ENCODE assay signal across 20 mouse cellular contexts in genomic region chr15:27452496-27452895, GRCm38 (mm10). TPM values are rescaled to one million over a fixed set of nuclear protein-coding genes. Genes with fewer than 3 reads are reported as not detected.
DNase-seq lines count a peak whose midpoint lies in the region; ATAC-seq lines count a peak whose summit lies in the region.
"Had no signal": no experiment of that assay in that cellular context is flagged by ENCODE, and none has a peak within 500 bp of the region (broad histone marks: within the 10 kb centered on the region; RNA-seq: fewer than 3 reads in every experiment).

No protein-coding gene starts in this region.

- H3K4me3 ChIP-seq in heart, embryonic 12.5 days = no peak overlapping the region
- H3K4me3 ChIP-seq in embryonic facial prominence, embryonic 14.5 days (ENCODE audit: low read depth, low read length) = no peak overlapping the region
- H3K4me3 ChIP-seq: embryonic facial prominence, embryonic 15.5 days; heart, embryonic 13.5 days; hindbrain, embryonic 13.5 days; intestine, embryonic 15.5 days had no signal

- no peaks in the 10 kb centered on the region for H3K4me1 ChIP-seq in heart, embryonic 12.5 days (replicated peaks)
- H3K4me1 ChIP-seq in embryonic facial prominence, embryonic 14.5 days (ENCODE audit: control insufficient read depth, insufficient read depth, low read length) = peaks cover 5% of the 10 kb centered on the region; the same call in 1 of the 2 replicates
- H3K4me1 ChIP-seq: heart, embryonic 13.5 days; hindbrain, embryonic 13.5 days; intestine, embryonic 15.5 days had no signal

- 83% methylated on average over 9 of the region's 9 CpGs for WGBS in heart, embryonic 12.5 days
- 47% methylated on average over 9 of the region's 9 CpGs for WGBS in embryonic facial prominence, embryonic 14.5 days

- H3K9me3 ChIP-seq in heart, embryonic 12.5 days (replicated peaks) = no peaks in the 10 kb centered on the region
- no peaks in the 10 kb centered on the region for H3K9me3 ChIP-seq in embryonic facial prominence, embryonic 14.5 days (ENCODE audit: control insufficient read depth, low read length)
- H3K9me3 ChIP-seq: embryonic facial prominence, embryonic 15.5 days; heart, embryonic 13.5 days; hindbrain, embryonic 13.5 days; intestine, embryonic 15.5 days had no signal

- intact Hi-C loops in heart, postnatal 36 days (cut with DNase I) = no loop called here

- DNase-seq in heart, adult 11 months = peak; percentile 80
- DNase-seq in embryonic facial prominence, embryonic 14.5 days (ENCODE audit: low spot score) = peak; percentile 12
- DNase-seq in left cerebral cortex, adult 11 months (ENCODE audit: low spot score) = no peak
- DNase-seq in heart, postnatal 36 days = no peak
- DNase-seq: adrenal gland, postnatal 10 days; cerebellum, adult 11 months; cerebellum, adult 8-10 months; cerebellum, postnatal 14 days; heart, postnatal 4 days; kidney, adult 18-20 months had no signal

- H3K36me3 ChIP-seq in heart, embryonic 12.5 days = no peaks in the 10 kb centered on the region
- H3K36me3 ChIP-seq in embryonic facial prominence, embryonic 14.5 days (ENCODE audit: control insufficient read depth, insufficient read depth, low read length) = no peaks in the 10 kb centered on the region
- H3K36me3 ChIP-seq: embryonic facial prominence, embryonic 15.5 days; heart, embryonic 13.5 days; hindbrain, embryonic 13.5 days; intestine, embryonic 15.5 days had no signal

- H3K27me3 ChIP-seq in heart, embryonic 12.5 days (replicated peaks) = no peaks in the 10 kb centered on the region
- no peaks in the 10 kb centered on the region for H3K27me3 ChIP-seq in embryonic facial prominence, embryonic 14.5 days (replicated peaks; ENCODE audit: control insufficient read depth, insufficient read depth, low read length)
- H3K27me3 ChIP-seq: CH12.LX; embryonic facial prominence, embryonic 15.5 days; heart, embryonic 13.5 days; hindbrain, embryonic 13.5 days; intestine, embryonic 15.5 days had no signal

- no peak overlapping the region for H3K9ac ChIP-seq in heart, embryonic 12.5 days
- no peak overlapping the region for H3K9ac ChIP-seq in embryonic facial prominence, embryonic 14.5 days (ENCODE audit: low read depth, low read length)
- H3K9ac ChIP-seq: embryonic facial prominence, embryonic 15.5 days; heart, embryonic 13.5 days; hindbrain, embryonic 13.5 days; intestine, embryonic 15.5 days had no signal

- H3K27ac ChIP-seq in heart, embryonic 12.5 days (ENCODE audit: poor library complexity, severe bottlenecking) = no peak overlapping the region
- H3K27ac ChIP-seq in embryonic facial prominence, embryonic 14.5 days (replicated peaks; ENCODE audit: low read depth, low read length) = no peak overlapping the region
- H3K27ac ChIP-seq: embryonic facial prominence, embryonic 15.5 days; heart, embryonic 13.5 days; hindbrain, embryonic 13.5 days; intestine, embryonic 15.5 days had no signal

- H3K4me2 ChIP-seq in heart, embryonic 12.5 days = no peak overlapping the region
- H3K4me2 ChIP-seq in embryonic facial prominence, embryonic 14.5 days (ENCODE audit: low read depth, low read length) = no peak overlapping the region; the same call in 1 of the 2 replicates
- H3K4me2 ChIP-seq: embryonic facial prominence, embryonic 15.5 days; heart, embryonic 13.5 days; hindbrain, embryonic 13.5 days; intestine, embryonic 15.5 days had no signal

- no peak for ATAC-seq in heart, embryonic 12.5 days (ENCODE audit: insufficient number of reproducible peaks, low FRiP score)
- ATAC-seq in embryonic facial prominence, embryonic 14.5 days (ENCODE audit: low read depth) = no peak
- ATAC-seq in granulocyte monocyte progenitor cell, adult 5-6 weeks (replicated peaks; ENCODE audit: poor library complexity, severe bottlenecking) = peak; percentile 96
- 0 out of 2 replicates have a peak, but pooled peaks have one; percentile 7 for ATAC-seq in megakaryocyte-erythroid progenitor cell, adult 5-6 weeks (replicated peaks; ENCODE audit: low FRiP score, low TSS enrichment, poor library complexity, severe bottlenecking)
- no peak for ATAC-seq in erythroblast, adult 5-6 weeks (replicated peaks; ENCODE audit: low FRiP score, poor library complexity, severe bottlenecking)
- ATAC-seq: forebrain, embryonic 14.5 days; intestine, embryonic 15.5 days had no signal

RNA-seq across cellular contexts. Expression of gene Ank, which starts 14.0 kb away (rescaled TPM):
- polyA plus RNA-seq in heart, embryonic 12.5 days (2016; fragmentation: Nextera tagmentation; extraction: Ambion mirVana) = 12.6 and 14.7 TPM in 2 replicates
- polyA plus RNA-seq in embryonic facial prominence, embryonic 14.5 days (2014; fragmentation: Nextera tagmentation; extraction: Ambion mirVana) = 15.5 and 18.0 TPM in 2 replicates
- 20.1 and 20.8 TPM in 2 replicates for total RNA-seq in granulocyte monocyte progenitor cell, adult 5-6 weeks (2014; fragmentation: Nextera tagmentation)
- 11.3 and 12.4 TPM in 2 replicates for total RNA-seq in granulocyte monocyte progenitor cell, adult 5-6 weeks (2017)
- total RNA-seq in megakaryocyte-erythroid progenitor cell, adult 5-6 weeks (2014; fragmentation: Nextera tagmentation) = 43.4 and 61.0 TPM in 2 replicates
- total RNA-seq in megakaryocyte-erythroid progenitor cell, adult 5-6 weeks (2017) = 23.5 and 29.0 TPM in 2 replicates
- total RNA-seq in erythroblast, adult 5-6 weeks (2015; ENCODE audit: low replicate concordance) = 107 and 136 TPM in 2 replicates
- 90.5 and 98.3 TPM in 2 replicates for total RNA-seq in erythroblast, adult 5-6 weeks (2017; ENCODE audit: low replicate concordance)
- 100 to 1,000 TPM; 188 to 201 TPM for total RNA-seq in heart, postnatal 36 days (2021)

Comparison
In these comparisons a context has a peak if more than half of its experiments do, and no peak if none do; other contexts are left out.
1. DNase-seq: peak in heart, adult 11 months (single experiment) and embryonic facial prominence, embryonic 14.5 days (single experiment); none in left cerebral cortex, adult 11 months (single experiment) and heart, postnatal 36 days (0 of 2).
2. ATAC-seq: peak in granulocyte monocyte progenitor cell, adult 5-6 weeks (single experiment) and megakaryocyte-erythroid progenitor cell, adult 5-6 weeks (single experiment); none in heart, embryonic 12.5 days (single experiment), embryonic facial prominence, embryonic 14.5 days (single experiment) and erythroblast, adult 5-6 weeks (single experiment).